Mouse (Mus musculus): Measurements from ENCODE around the gene Pacsin3. TPM values are rescaled to one million over a fixed set of nuclear protein-coding genes. Genes with fewer than 3 reads are reported as not detected.
"Not testable (repeated sequence)": the region's sequence is repeated elsewhere in the genome, so short reads cannot be mapped to it uniquely, and the experiment has no call there.

The Pacsin3 gene
- 12.2 and 15.4 TPM in 2 replicates for polyA plus RNA-seq (2015; fragmentation: Nextera tagmentation; extraction: Ambion mirVana)

DNA sequence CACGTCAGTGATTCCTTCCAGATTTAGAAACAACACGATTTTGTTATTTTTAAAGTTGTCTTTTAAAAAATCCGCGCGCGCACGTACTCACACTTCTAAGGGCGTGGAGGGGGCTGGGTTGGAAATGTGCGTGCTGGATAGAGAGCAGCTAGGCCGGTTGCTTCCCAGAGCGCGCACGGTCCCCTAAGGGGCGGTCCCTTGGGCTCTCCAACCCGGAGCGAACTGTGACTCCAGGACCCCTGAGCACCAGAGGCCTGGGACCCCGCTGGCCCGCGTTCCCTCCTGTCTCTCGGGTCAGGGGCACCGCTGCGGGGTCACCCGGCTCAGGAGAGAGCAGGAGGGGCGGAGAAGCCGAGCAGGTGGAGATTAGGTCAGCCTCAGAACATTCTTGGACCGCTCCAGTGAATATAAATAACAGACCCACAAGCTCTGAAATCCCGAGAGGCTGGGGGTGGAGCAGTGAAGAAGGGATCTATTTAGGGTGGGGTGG lies at the start of gene Pacsin3:
Gene Pacsin3, plus strand, starts transcription at position 294 of the 490 bp plus-strand sequence.
- H3K9me3 ChIP-seq: no peaks in the 10 kb centered on the region
- H3K27ac ChIP-seq: peak within 1 kb of the TSS; percentile 23; the same call in 1 of the 2 replicates
- ATAC-seq (replicated peaks): no peak
- H3K36me3 ChIP-seq (replicated peaks): no peaks in the 10 kb centered on the region
- WGBS: 1% methylated on average over 27 of the region's 27 CpGs
- peak within 1 kb of the TSS; percentile 99 for H3K4me2 ChIP-seq
- peak within 1 kb of the TSS; percentile 51 for H3K4me3 ChIP-seq
- H3K9ac ChIP-seq: peak within 1 kb of the TSS; percentile 31
- H3K27me3 ChIP-seq (replicated peaks): peaks cover 25% of the 10 kb centered on the region; the same call in 1 of the 2 replicates
- peaks cover 28% of the 10 kb centered on the region for H3K4me1 ChIP-seq

DNA sequence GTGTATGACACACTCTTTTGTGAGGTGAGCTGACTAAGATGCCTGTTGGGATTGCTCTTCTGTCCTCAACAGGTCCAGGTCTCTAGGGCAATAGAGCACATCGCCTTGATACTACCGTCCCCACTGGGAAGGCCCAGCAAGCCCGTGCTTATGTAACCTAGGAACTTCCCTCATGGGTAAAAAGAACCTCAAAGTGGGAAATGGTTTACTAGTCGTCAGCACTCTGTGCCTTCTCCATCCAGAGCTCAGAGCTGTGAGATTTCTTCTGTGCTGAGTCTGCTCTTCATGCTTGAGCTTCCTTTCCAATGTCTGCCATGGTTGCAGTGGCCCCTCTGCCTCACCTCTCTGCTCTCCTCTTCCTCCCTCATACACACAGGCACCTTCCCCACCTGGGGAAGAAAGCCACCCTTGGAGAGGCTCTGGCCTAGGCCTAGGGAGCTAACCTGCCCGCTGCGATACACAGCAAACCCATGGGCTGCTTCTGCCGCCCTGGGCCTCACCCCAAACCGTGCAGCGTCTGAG lies 49.4 kb upstream of the Pacsin3 start:
- Histone ChIP-seq H3K9ac (no peak overlapping the region), H3K9me3 (no peaks in the 10 kb centered on the region), H3K4me3 (no peak overlapping the region), H3K36me3 (replicated peaks) (peaks cover 47% of the 10 kb centered on the region), H3K27me3 (replicated peaks) (no peaks in the 10 kb centered on the region), H3K4me1 (peaks cover 27% of the 10 kb centered on the region), H3K4me2 (no peak overlapping the region), H3K27ac (no peak overlapping the region)
- WGBS: 90% methylated on average over 9 of the region's 9 CpGs
- ATAC-seq (replicated peaks): no peak

DNA sequence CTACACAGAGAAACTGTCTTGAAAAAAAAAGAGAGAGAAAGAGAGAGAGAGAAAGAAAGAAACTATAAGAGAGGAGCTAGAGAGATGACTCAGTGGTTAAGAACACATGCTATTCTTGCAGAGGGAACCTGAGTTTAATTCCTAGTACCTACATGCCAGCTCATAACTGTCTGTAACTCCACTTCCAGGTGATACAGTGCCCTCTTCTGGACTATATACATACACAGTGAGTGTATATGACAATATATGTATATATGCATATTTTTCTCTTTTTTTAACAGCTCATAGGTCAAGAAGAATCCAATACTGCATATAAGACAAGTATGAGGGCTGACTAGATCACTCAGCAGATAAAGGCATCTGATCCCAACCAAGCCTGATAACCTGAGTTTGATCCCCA lies 42.4 kb upstream of the Pacsin3 start:
- Histone ChIP-seq H3K9ac (no peak overlapping the region), H3K4me2 (no peak overlapping the region), H3K27ac (no peak overlapping the region), H3K36me3 (replicated peaks) (peaks cover 59% of the 10 kb centered on the region), H3K4me3 (no peak overlapping the region), H3K4me1 (no peaks in the 10 kb centered on the region), H3K9me3 (no peaks in the 10 kb centered on the region), H3K27me3 (replicated peaks) (no peaks in the 10 kb centered on the region)
- ATAC-seq (replicated peaks): no peak

DNA sequence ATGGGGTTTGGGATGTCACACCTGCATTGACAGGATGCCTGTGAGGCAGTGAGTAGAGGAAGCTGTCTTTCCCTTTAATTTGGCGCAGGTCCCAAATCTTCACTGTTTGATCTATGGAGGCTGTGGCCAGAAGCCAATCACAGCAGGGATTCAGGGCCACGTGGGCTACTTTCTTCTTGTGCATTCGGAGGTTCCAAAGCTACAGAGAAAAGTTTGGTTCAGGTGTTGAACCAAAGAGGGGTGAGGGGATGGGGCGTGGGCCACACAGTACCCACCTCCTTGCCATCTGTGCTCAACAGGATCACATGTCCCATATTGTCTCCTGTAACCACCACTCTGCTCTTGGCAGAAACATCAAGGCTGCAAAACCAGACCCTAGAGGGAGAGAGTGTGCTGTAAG lies 38.7 kb upstream of the Pacsin3 start:
- Histone ChIP-seq H3K4me2 (no peak overlapping the region), H3K27ac (no peak overlapping the region), H3K27me3 (replicated peaks) (no peaks in the 10 kb centered on the region), H3K4me3 (no peak overlapping the region), H3K9me3 (no peaks in the 10 kb centered on the region), H3K36me3 (replicated peaks) (peaks cover 26% of the 10 kb centered on the region; the same call in 1 of the 2 replicates), H3K4me1 (no peaks in the 10 kb centered on the region), H3K9ac (no peak overlapping the region)
- ATAC-seq (replicated peaks): no peak
- WGBS: 67% methylated on average over 4 of the region's 4 CpGs

DNA sequence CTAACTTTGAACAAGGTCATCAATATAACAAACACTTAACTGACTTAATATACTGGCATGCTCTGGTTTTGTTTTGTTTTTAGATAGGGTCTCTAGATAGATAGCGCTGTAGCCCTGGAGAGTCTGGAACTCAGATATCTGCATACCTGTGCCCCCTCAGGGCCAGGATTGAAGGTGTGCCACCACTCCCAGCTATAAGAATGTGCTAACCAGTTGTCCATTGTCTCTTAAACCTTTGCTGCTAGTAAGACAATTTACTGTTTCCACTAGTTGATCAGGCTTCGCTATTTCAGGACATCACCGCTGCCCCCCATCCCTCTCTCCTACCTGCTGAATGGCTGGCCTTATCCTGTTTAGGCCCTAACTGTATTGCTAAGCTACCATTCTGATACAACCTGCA lies 35.3 kb upstream of the Pacsin3 start:
- Histone ChIP-seq H3K4me3 (no peak overlapping the region), H3K4me1 (no peaks in the 10 kb centered on the region), H3K9ac (no peak overlapping the region), H3K9me3 (no peaks in the 10 kb centered on the region), H3K4me2 (no peak overlapping the region), H3K36me3 (replicated peaks) (0 out of 2 replicates have a peak, but pooled peaks cover 6% of the 10 kb centered on the region), H3K27ac (no peak overlapping the region), H3K27me3 (replicated peaks) (no peaks in the 10 kb centered on the region)
- ATAC-seq (replicated peaks): no peak
- WGBS: 95% methylated on average over 3 of the region's 3 CpGs

DNA sequence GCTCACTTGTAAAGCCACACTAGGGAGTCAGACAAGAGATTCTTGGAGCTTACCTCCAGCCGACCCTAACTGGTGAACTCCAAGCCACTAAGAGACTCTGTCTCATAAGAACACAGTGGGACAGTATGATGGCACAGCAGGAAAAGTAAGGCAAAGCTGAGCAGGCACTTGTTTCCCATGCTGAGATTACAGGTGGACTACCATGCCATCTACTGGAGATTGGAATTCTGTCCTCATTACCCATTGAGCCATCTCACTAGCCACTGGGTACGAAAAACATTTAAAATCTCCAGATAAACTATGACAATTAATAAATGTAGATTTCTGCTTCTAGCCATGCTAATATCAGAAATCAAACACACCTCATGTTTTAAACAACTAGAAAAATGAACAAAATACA lies 32.1 kb upstream of the Pacsin3 start:
- Histone ChIP-seq H3K4me3 (no peak overlapping the region), H3K27me3 (replicated peaks) (no peaks in the 10 kb centered on the region), H3K4me1 (no peaks in the 10 kb centered on the region), H3K4me2 (no peak overlapping the region), H3K36me3 (replicated peaks) (no peaks in the 10 kb centered on the region), H3K9ac (no peak overlapping the region), H3K27ac (no peak overlapping the region), H3K9me3 (no peaks in the 10 kb centered on the region)
- no peak for ATAC-seq (replicated peaks)
- 88% methylated on average over 2 of the region's 2 CpGs for WGBS

DNA sequence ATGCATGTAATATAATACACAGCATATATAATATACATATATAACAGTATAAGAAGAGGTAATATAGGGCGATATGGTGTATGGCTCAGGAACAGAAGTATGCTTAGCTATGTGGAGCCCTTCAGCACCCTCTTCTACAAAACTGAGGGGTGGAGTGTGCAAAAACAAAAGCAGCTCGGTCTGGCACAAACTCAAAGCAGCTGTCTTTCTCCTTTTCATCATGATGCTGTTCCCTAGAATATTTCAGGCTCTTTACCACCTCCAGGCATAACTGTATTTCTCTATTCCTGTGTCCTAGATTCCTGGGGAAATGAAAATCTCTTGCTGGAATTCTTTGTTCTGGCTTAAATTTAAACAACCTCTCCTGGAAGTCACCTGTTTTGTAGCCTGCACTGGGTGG lies 26.0 kb upstream of the Pacsin3 start:
- 89% methylated on average over 2 of the region's 2 CpGs for WGBS
- Histone ChIP-seq H3K27ac (no peak overlapping the region), H3K27me3 (replicated peaks) (no peaks in the 10 kb centered on the region), H3K4me3 (no peak overlapping the region), H3K36me3 (replicated peaks) (no peaks in the 10 kb centered on the region), H3K9ac (no peak overlapping the region), H3K4me1 (no peaks in the 10 kb centered on the region), H3K4me2 (no peak overlapping the region), H3K9me3 (no peaks in the 10 kb centered on the region)
- ATAC-seq (replicated peaks): no peak

DNA sequence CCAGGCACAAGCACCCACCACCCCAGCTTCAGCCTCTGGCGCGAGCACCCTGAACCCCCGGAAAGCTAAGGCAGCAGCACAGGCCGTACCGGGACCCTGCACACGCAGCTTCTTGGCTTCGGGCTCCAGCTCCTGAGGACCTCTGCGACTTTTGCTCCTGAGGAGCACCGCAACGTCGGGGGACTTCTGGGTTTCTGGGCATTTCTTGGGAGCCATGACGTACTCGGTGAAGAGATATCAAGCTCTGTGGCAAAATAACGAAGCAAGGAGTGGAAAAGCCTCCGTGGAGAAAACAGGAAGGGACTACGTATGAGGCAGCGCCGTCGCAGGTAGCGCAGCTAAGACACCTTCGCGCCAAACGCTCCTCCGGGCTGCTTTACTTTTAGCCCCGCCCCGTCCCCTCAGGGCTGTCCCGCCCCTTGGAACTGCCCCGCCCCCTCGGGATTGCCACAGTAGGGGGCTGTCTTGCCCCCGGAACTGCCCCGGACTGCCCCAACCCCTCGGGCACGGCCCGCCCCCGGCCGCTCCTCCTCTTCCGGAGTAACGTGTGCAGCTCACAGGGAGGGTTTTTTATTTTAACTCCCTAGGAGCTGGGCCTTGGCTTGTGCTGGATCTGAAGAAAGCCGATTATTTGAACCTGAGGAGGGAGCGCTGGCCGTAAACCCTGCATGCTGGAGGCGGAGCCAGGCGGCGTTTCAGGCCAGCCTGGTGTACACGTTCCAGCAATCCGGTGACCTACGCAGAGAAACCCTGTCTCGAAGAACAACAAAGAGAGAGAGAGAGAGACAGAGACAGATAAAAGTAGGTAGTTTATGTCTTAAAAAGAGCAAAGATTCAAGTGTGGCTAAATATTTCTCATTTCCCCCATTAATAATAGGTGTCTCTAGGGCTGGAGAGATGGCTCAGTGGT lies 18.9 kb upstream of the Pacsin3 start, which contains the start of gene Ddb2:
Gene Ddb2, minus strand, starts transcription at position 382 of the 910 bp plus-strand sequence.
- H3K27ac ChIP-seq: peak within 1 kb of the TSS; percentile 92
- H3K4me1 ChIP-seq: peaks cover 10% of the 10 kb centered on the region
- peak; percentile 99 for ATAC-seq (replicated peaks)
- peak within 1 kb of the TSS; percentile 88 for H3K4me2 ChIP-seq
- no peaks in the 10 kb centered on the region for H3K27me3 ChIP-seq (replicated peaks)
- H3K9me3 ChIP-seq: no peaks in the 10 kb centered on the region
- peak within 1 kb of the TSS; percentile 73 for H3K4me3 ChIP-seq
- no peaks in the 10 kb centered on the region for H3K36me3 ChIP-seq (replicated peaks)
- under 1% methylated on average over 47 of the region's 48 CpGs for WGBS
- peak within 1 kb of the TSS; percentile 73 for H3K9ac ChIP-seq

DNA sequence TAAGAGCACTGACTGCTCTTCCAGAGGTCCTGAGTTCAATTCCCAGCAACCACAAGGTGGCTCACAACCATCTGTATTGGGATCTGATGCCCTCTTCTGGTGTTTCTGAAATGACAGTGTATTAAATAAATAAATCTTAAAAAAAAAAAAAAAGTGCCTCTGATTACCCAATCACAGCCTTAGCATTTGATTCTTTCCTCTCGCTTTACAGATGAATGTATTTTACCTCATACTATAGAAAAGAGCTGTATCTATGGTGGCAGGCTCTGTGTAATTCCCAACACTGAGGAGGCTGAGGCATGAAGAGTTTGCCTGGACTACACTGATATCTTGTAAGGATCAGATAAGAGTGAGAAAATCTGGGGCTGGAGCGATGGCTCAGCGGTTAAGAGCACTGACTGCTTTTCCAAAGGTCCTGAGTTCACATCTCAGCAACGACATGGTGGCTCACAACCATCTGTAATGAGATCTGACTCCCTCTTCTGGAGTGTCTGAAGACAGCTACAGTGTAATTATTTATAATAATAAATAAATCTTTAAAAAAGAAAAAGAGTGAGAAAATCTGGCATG lies 18.2 kb upstream of the Pacsin3 start:
- Histone ChIP-seq H3K4me2 (peak overlapping the region; percentile 88), H3K27ac (peak overlapping the region; percentile 92), H3K9ac (peak overlapping the region; percentile 73), H3K4me3 (peak overlapping the region; percentile 73)
- H3K9me3 ChIP-seq; H3K27me3 ChIP-seq (replicated peaks); H3K36me3 ChIP-seq (replicated peaks); H3K4me1 ChIP-seq: not testable (repeated sequence)
- 18% methylated on average over 4 of the region's 4 CpGs for whole genome bisulfite sequencing
- peak; percentile 69 for ATAC-seq (replicated peaks)

DNA sequence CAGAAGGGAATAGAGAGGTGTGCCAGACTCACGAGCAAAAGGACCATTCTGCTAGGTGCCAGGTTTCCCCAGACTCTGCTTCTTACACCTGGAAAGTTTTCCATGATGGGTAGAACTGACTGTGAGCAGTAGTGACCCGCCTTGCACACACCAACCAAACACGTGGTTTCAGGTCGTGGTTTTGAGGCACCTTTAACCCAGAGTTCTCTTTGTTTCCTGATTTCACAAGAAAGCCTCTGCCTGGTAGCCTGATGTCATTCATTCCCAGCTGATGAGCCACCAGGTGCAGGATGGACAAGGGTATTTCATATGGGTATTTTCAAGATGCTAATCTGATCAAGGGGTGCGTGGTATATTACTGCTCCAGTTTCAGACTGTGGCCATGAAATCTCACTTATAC lies 13.2 kb upstream of the Pacsin3 start:
- Histone ChIP-seq H3K36me3 (replicated peaks) (no peaks in the 10 kb centered on the region), H3K4me3 (no peak overlapping the region), H3K27ac (no peak overlapping the region), H3K9me3 (no peaks in the 10 kb centered on the region), H3K4me1 (peaks cover 4% of the 10 kb centered on the region), H3K4me2 (no peak overlapping the region), H3K9ac (no peak overlapping the region), H3K27me3 (replicated peaks) (no peaks in the 10 kb centered on the region)
- WGBS: 75% methylated on average over 5 of the region's 5 CpGs
- no peak for ATAC-seq (replicated peaks)

DNA sequence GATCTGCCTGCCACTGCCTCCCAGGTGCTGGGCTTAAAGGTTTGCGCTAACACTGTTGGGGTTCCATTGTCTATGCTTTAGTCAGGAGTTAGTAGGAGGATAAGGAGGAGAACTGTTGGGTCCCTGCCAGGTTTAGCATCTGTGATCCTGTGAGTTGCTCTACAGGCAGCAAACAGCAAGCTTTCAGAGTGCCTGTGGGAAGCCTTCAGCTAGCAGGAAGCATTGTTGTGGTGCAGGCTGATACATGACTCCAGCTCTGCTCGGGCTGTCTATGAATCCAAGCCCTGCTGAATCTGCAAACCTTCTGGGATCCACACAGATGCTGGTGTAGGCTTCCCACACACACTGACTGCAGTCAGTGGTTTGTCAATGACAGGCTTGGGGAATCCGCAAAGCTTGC lies 12.3 kb upstream of the Pacsin3 start:
- no peaks in the 10 kb centered on the region for H3K4me1 ChIP-seq
- no peak overlapping the region for H3K4me2 ChIP-seq
- whole genome bisulfite sequencing: 55% methylated on average over 3 of the region's 3 CpGs
- H3K27ac ChIP-seq: no peak overlapping the region
- no peaks in the 10 kb centered on the region for H3K9me3 ChIP-seq
- no peak for ATAC-seq (replicated peaks)
- no peak overlapping the region for H3K4me3 ChIP-seq
- no peak overlapping the region for H3K9ac ChIP-seq
- H3K27me3 ChIP-seq (replicated peaks): no peaks in the 10 kb centered on the region
- H3K36me3 ChIP-seq (replicated peaks): no peaks in the 10 kb centered on the region

DNA sequence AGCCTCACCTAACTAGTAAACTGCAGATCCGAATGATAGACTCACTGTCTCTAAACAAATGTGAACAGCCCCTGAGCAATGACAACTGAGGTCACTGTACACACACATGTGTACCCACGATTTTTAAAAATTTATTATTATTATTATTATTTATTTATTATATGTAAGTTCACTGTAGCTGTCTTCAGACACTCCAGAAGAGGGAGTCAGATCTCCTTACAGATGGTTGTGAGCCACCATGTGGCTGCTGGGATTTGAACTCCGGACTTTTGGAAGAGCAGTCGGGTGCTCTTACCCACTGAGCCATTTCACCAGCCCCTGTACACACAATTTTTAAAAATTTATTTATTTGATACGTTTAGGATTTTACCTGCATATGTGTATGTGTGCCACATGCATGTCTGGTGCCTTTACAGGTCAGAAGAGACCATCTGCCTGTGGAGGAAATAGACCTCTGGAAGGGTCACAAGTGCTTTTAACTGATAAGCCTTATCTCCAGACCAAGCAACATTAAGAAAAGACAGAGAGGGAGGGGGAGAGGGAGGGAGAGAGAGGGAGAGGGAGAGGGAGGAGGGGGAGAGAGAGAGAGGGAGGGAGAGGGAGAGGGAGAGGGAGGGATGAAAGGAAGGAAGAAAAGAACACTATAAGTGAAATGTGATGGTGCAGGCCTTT lies 11.1 kb upstream of the Pacsin3 start:
- H3K4me3 ChIP-seq: no peak overlapping the region
- no peaks in the 10 kb centered on the region for H3K9me3 ChIP-seq
- WGBS: 87% methylated on average over 5 of the region's 5 CpGs
- no peaks in the 10 kb centered on the region for H3K27me3 ChIP-seq (replicated peaks)
- no peaks in the 10 kb centered on the region for H3K4me1 ChIP-seq
- H3K27ac ChIP-seq: no peak overlapping the region
- H3K4me2 ChIP-seq: no peak overlapping the region
- no peaks in the 10 kb centered on the region for H3K36me3 ChIP-seq (replicated peaks)
- no peak overlapping the region for H3K9ac ChIP-seq
- ATAC-seq (replicated peaks): no peak
